Mouse (Mus musculus): ENCODE data around the gene Cacng2.
"Not testable (repeated sequence)": the region's sequence is repeated elsewhere in the genome, so short reads cannot be mapped to it uniquely, and the experiment has no call there.

Gene Cacng2

GRCm38 (mm10) chr15:78008206-78008605 lies 111.6 kb downstream of the Cacng2 start:
- DNase-seq (ENCODE audit: low read depth, low spot score): not testable (repeated sequence)

- DNase-seq (ENCODE audit: low read depth, low spot score): peak; percentile 40
These were observed 115.9 kb downstream of the Cacng2 start for GRCm38 (mm10) chr15:78003929-78004328.

GRCm38 (mm10) chr15:78001400-78001799 lies 118.4 kb downstream of the Cacng2 start:
- DNase-seq (ENCODE audit: low read depth, low spot score): no peak

- no peak for DNase-seq (ENCODE audit: low read depth, low spot score)
These were observed 131.3 kb downstream of the Cacng2 start for GRCm38 (mm10) chr15:77988541-77988940.

GRCm38 (mm10) chr15:77983391-77983790 lies 136.4 kb downstream of the Cacng2 start:
- DNase-seq (ENCODE audit: low read depth, low spot score): no peak

- no peak for DNase-seq (ENCODE audit: low read depth, low spot score)
These were observed 137.5 kb downstream of the Cacng2 start for GRCm38 (mm10) chr15:77982195-77982939.

- no peak for DNase-seq (ENCODE audit: low read depth, low spot score)
These were observed 138.6 kb downstream of the Cacng2 start for GRCm38 (mm10) chr15:77981181-77981680.

- DNase-seq (ENCODE audit: low read depth, low spot score): no peak
These were observed 140.4 kb downstream of the Cacng2 start for GRCm38 (mm10) chr15:77979427-77979865.

- no peak for DNase-seq (ENCODE audit: low read depth, low spot score)
These were observed 142.2 kb downstream of the Cacng2 start for GRCm38 (mm10) chr15:77977663-77978062.

- DNase-seq (ENCODE audit: low read depth, low spot score): no peak
These were observed 145.5 kb downstream of the Cacng2 start for GRCm38 (mm10) chr15:77974165-77974841.

GRCm38 (mm10) chr15:77970470-77971292 lies 149.1 kb downstream of the Cacng2 start, which contains the start of gene Eif3d:
Gene Eif3d (minus strand): TSS chr15:77970813.
- peak; percentile 86 for DNase-seq (ENCODE audit: low read depth, low spot score)

- no peak for DNase-seq (ENCODE audit: low read depth, low spot score)
These were observed 149.8 kb downstream of the Cacng2 start for GRCm38 (mm10) chr15:77969940-77970469.

- no peak for DNase-seq (ENCODE audit: low read depth, low spot score)
These were observed 154.7 kb downstream of the Cacng2 start for GRCm38 (mm10) chr15:77965117-77965528.

GRCm38 (mm10) chr15:77962447-77962846 lies 157.4 kb downstream of the Cacng2 start:
- DNase-seq (ENCODE audit: low read depth, low spot score): no peak

GRCm38 (mm10) chr15:77960693-77961092 lies 159.1 kb downstream of the Cacng2 start:
- DNase-seq (ENCODE audit: low read depth, low spot score): no peak

- DNase-seq (ENCODE audit: low read depth, low spot score): no peak
These were observed 161.8 kb downstream of the Cacng2 start for GRCm38 (mm10) chr15:77958071-77958470.

GRCm38 (mm10) chr15:77957625-77958024 lies 162.2 kb downstream of the Cacng2 start:
- DNase-seq (ENCODE audit: low read depth, low spot score): no peak

- DNase-seq (ENCODE audit: low read depth, low spot score): peak; percentile 61
These were observed 163.4 kb downstream of the Cacng2 start, which contains the start of gene Foxred2 for GRCm38 (mm10) chr15:77956404-77956901. Gene Foxred2 (minus strand): TSS chr15:77956722.

GRCm38 (mm10) chr15:77955440-77956403 lies 164.1 kb downstream of the Cacng2 start:
- no peak for DNase-seq (ENCODE audit: low read depth, low spot score)

GRCm38 (mm10) chr15:77954362-77954761 lies 165.5 kb downstream of the Cacng2 start:
- DNase-seq (ENCODE audit: low read depth, low spot score): no peak

All from WW6 (cell line).